Mouse (Mus musculus) midbrain, embryonic 14.5 days (tissue): ENCODE data around the gene Aco2. TPM values are rescaled to one million over a fixed set of nuclear protein-coding genes. Genes with fewer than 3 reads are reported as not detected.

Experiments
- ATAC-seq: fragments of 200-750 bp; cut with Nextera tagmentation; 2 replicates; pipeline ENCODE4 v1.8.0; 2017; ENCODE audit warnings: moderate number of reproducible peaks, moderate library complexity; ENCODE audit not compliant: low FRiP score, low TSS enrichment
- DNase-seq: peaks from one replicate; pipeline ENCODE4 v3.0.0-alpha.2; 2015
- H3K27ac ChIP-seq: fragments of 300-500 bp; sonication (generic); replicated peaks from 2 replicates; pipeline ENCODE4 v1.5.1; 2014; ENCODE audit warnings: mild to moderate bottlenecking, low read depth, low read length, moderate library complexity
- H3K27me3 ChIP-seq: fragments of 300-500 bp; sonication (generic); 2 replicates; pipeline ENCODE4 v1.6.1; 2014; ENCODE audit warnings: low read length, control low read depth, mixed read lengths; ENCODE audit not compliant: control insufficient read depth, insufficient read depth
- H3K36me3 ChIP-seq: fragments of 300-500 bp; sonication (generic); 2 replicates; pipeline ENCODE4 v1.6.1; 2014; ENCODE audit warnings: low read length, control low read depth; ENCODE audit not compliant: control insufficient read depth, insufficient read depth
- H3K4me1 ChIP-seq: fragments of 300-500 bp; sonication (generic); 2 replicates; pipeline ENCODE4 v1.6.1; 2014; ENCODE audit warnings: mild to moderate bottlenecking, antibody characterized with exemption, low read length, control low read depth; ENCODE audit not compliant: control insufficient read depth, insufficient read depth
- H3K4me2 ChIP-seq: fragments of 300-500 bp; sonication (generic); 2 replicates; pipeline ENCODE4 v1.6.1; 2014; ENCODE audit warnings: mild to moderate bottlenecking, low read length, moderate library complexity
- H3K4me3 ChIP-seq: fragments of 300-500 bp; sonication (generic); replicated peaks from 2 replicates; pipeline ENCODE4 v1.5.1; 2014; ENCODE audit warnings: low read depth, low read length
- H3K9ac ChIP-seq: fragments of 300-500 bp; sonication (generic); replicated peaks from 2 replicates; pipeline ENCODE4 v1.6.1; 2014; ENCODE audit warnings: mild to moderate bottlenecking, low read length, moderate library complexity
- H3K9me3 ChIP-seq: fragments of 300-500 bp; sonication (generic); 2 replicates; pipeline ENCODE4 v1.6.1; 2016; ENCODE audit warnings: low read length, control low read depth, mixed read lengths; ENCODE audit not compliant: control insufficient read depth
- WGBS: fragments of 180-500 bp; shearing (Covaris S2); extraction: QIAGEN DNeasy Blood & Tissue Kit; methylation state at CpG from one replicate; pipeline ENCODE4 v1.1.7; 2014; 5-methylcytosine and 5-hydroxymethylcytosine counted together
- polyA plus RNA-seq: library from polyadenylated mRNA; unstranded; fragments of >200 nt; fragmentation: Nextera tagmentation; extraction: Ambion mirVana; gene quantifications from 2 replicates; pipeline ENCODE4 v1.2.1, GENCODE M21; 2014

Aco2 gene
- polyA plus RNA-seq, 1 experiment from 2014 or later = 221 TPM

GRCm38 (mm10) chr15:81833481-81833880 lies 38.6 kb upstream of the Aco2 start:
- H3K4me1 ChIP-seq = peaks cover 7% of the 10 kb centered on the region; the same call in 1 of the 2 replicates
- H3K27me3 ChIP-seq = 0 out of 2 replicates have a peak, but pooled peaks cover 5% of the 10 kb centered on the region
- H3K9me3 ChIP-seq = no peaks in the 10 kb centered on the region
- no peak overlapping the region for H3K4me3 ChIP-seq
- no peak overlapping the region for H3K9ac ChIP-seq
- no peak overlapping the region for H3K4me2 ChIP-seq
- 77% methylated on average over 4 of the region's 4 CpGs for WGBS
- ATAC-seq = no peak
- no peak overlapping the region for H3K27ac ChIP-seq
- DNase-seq = no peak
- peaks cover 3% of the 10 kb centered on the region for H3K36me3 ChIP-seq

- Histone ChIP-seq H3K9me3 (no peaks in the 10 kb centered on the region), H3K27ac (no peak overlapping the region), H3K9ac (no peak overlapping the region), H3K4me3 (no peak overlapping the region), H3K36me3 (no peaks in the 10 kb centered on the region), H3K27me3 (0 out of 2 replicates have a peak, but pooled peaks cover 5% of the 10 kb centered on the region), H3K4me2 (no peak overlapping the region), H3K4me1 (peaks cover 7% of the 10 kb centered on the region; the same call in 1 of the 2 replicates)
- 52% methylated on average over 3 of the region's 3 CpGs for whole genome bisulfite sequencing
- ATAC-seq (no peak), DNase-seq (no peak)
These were observed 37.8 kb upstream of the Aco2 start for GRCm38 (mm10) chr15:81834171-81834841.

GRCm38 (mm10) chr15:81835007-81835880 lies 36.9 kb upstream of the Aco2 start:
- Histone ChIP-seq H3K27me3 (0 out of 2 replicates have a peak, but pooled peaks cover 5% of the 10 kb centered on the region), H3K9me3 (no peaks in the 10 kb centered on the region)
- 73% methylated on average over 10 of the region's 10 CpGs for WGBS

GRCm38 (mm10) chr15:81836124-81836821 lies 35.8 kb upstream of the Aco2 start:
- no peak; the same call in 1 of the 2 replicates for ATAC-seq
- WGBS = 2% methylated on average over 33 of the region's 33 CpGs
- Histone ChIP-seq H3K4me1 (peaks cover 4% of the 10 kb centered on the region; the same call in 1 of the 2 replicates), H3K27ac (no peak overlapping the region), H3K27me3 (0 out of 2 replicates have a peak, but pooled peaks cover 5% of the 10 kb centered on the region), H3K4me2 (peak overlapping the region; percentile 43), H3K4me3 (peak overlapping the region; percentile 18), H3K9me3 (no peaks in the 10 kb centered on the region), H3K36me3 (no peaks in the 10 kb centered on the region), H3K9ac (peak overlapping the region; percentile 29; the same call in 1 of the 2 replicates)
- DNase-seq = peak; percentile 63

More at GRCm38 (mm10) chr15:81835007-81835880, 36.9 kb upstream of the Aco2 start:
- H3K4me1 ChIP-seq = peaks cover 7% of the 10 kb centered on the region; the same call in 1 of the 2 replicates
- no peak for DNase-seq
- ATAC-seq = no peak
- H3K36me3 ChIP-seq = no peaks in the 10 kb centered on the region
- H3K9ac ChIP-seq = no peak overlapping the region
- H3K4me3 ChIP-seq = no peak overlapping the region
- H3K4me2 ChIP-seq = no peak overlapping the region
- H3K27ac ChIP-seq = no peak overlapping the region

- no peak overlapping the region; the same call in 1 of the 2 replicates for H3K4me2 ChIP-seq
- 0 out of 2 replicates have a peak, but pooled peaks cover 5% of the 10 kb centered on the region for H3K27me3 ChIP-seq
- no peak overlapping the region for H3K4me3 ChIP-seq
- H3K4me1 ChIP-seq = peaks cover 4% of the 10 kb centered on the region; the same call in 1 of the 2 replicates
- H3K9me3 ChIP-seq = no peaks in the 10 kb centered on the region
- DNase-seq (no peak), ATAC-seq (no peak)
- WGBS = 55% methylated on average over 7 of the region's 7 CpGs
- no peaks in the 10 kb centered on the region for H3K36me3 ChIP-seq
- H3K27ac ChIP-seq = no peak overlapping the region
- no peak overlapping the region for H3K9ac ChIP-seq
These were observed 34.9 kb upstream of the Aco2 start for GRCm38 (mm10) chr15:81836966-81837920.

GRCm38 (mm10) chr15:81838554-81839235 lies 33.4 kb upstream of the Aco2 start:
- DNase-seq = no peak

GRCm38 (mm10) chr15:81839634-81840033 lies 32.5 kb upstream of the Aco2 start:
- no peak overlapping the region for H3K27ac ChIP-seq
- H3K36me3 ChIP-seq = no peaks in the 10 kb centered on the region
- peaks cover 4% of the 10 kb centered on the region; the same call in 1 of the 2 replicates for H3K4me1 ChIP-seq
- H3K4me2 ChIP-seq = no peak overlapping the region
- no peak overlapping the region for H3K4me3 ChIP-seq
- DNase-seq (peak; percentile 56), ATAC-seq (no peak)
- no peaks in the 10 kb centered on the region for H3K9me3 ChIP-seq
- H3K9ac ChIP-seq = no peak overlapping the region
- 62% methylated on average over 5 of the region's 5 CpGs for WGBS
- H3K27me3 ChIP-seq = 0 out of 2 replicates have a peak, but pooled peaks cover 5% of the 10 kb centered on the region

More at GRCm38 (mm10) chr15:81838554-81839235, 33.4 kb upstream of the Aco2 start:
- H3K4me3 ChIP-seq = no peak overlapping the region
- H3K36me3 ChIP-seq = no peaks in the 10 kb centered on the region
- H3K9me3 ChIP-seq = no peaks in the 10 kb centered on the region
- peaks cover 4% of the 10 kb centered on the region; the same call in 1 of the 2 replicates for H3K4me1 ChIP-seq
- H3K9ac ChIP-seq = no peak overlapping the region
- 0 out of 2 replicates have a peak, but pooled peaks cover 5% of the 10 kb centered on the region for H3K27me3 ChIP-seq
- no peak overlapping the region for H3K27ac ChIP-seq
- ATAC-seq = no peak
- 79% methylated on average over 14 of the region's 14 CpGs for WGBS
- no peak overlapping the region for H3K4me2 ChIP-seq
